Mouse (Mus musculus) spleen, postnatal 14 days (tissue): ENCODE results near the gene Nanos1.

ENCODE experiments used
- DNase-seq, 2 experiments: peaks; one replicate each; pipeline ENCODE4 v3.0.0; 2021 to 2022; ENCODE audit warnings: low spot score in 2 of 2

Gene Nanos1

DNA sequence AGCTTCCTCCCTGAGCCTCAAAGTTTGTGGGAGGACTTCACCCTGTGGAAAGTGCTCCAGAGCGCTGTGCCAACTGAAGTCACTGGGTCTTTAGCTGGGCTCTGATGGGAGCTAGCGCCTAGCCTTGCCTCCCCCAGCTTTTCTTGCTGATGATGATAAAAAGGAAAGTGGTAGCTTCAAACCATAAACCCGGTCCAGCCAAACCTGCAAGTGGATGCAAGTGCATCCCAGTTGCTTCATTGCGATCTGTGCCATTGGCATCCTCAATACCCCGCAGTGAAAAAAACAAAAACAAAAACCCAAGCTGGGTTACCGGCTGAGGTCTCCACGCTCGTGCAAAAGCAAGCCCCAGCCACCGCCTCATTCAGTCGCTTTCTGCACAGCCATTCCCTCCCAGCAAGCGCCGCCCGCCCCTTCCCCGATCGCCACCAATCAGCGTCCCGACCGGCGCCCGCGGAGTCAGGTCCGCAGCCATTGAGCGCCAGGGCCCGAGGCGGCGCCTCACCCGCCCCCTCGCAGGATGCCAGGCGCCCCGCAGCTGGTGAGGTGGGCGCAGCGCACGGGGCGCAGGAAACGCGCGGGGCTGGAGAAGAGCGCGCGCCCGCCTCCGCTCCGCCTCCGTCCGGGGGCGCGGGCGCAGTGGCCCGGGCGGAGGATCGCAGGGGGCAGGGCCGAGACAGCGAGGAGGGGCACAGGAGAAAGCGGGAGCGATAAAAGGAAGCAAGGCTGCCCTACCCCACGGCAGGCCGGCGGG, at the start of gene Nanos1:
Nanos1 (plus strand) TSS at position 550 of the 754 bp plus-strand sequence.
- DNase-seq, result peak; percentile 84 to 87

DNA sequence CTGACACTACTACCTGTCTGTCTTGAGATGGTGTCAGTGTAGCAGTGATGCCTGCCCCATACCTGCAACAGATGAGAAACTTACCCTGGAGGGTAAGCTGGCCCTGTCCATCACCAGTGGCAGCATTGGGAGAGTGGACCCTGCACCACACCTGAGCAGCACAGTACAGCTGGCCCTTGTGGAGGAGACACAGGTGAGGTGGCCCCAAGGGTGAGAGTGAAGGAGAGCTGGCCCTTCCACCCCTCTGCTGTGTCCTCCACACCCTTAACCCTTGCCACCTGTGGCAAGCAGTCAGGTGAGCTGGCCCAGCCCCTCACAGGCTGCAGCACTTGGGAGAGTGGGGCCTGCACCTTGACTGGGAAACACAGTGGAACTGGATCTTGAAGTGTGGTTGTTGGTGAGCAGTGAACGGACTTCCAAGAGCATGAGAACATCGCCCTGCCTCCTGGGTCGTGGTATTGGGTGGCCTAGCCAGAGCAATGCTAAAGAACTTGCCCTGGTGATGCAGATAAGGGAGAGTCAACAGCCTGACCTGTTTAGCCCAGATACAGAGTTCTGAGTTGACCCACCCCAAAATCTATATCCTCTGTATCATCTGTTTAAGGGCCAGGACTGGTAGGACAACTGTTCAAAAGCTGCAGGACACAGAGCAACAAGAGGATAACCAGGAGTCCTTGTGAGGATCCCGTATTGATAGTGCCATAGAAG, 46.4 kb upstream of the Nanos1 start:
- DNase-seq, result peak; percentile 4 to 8

DNA sequence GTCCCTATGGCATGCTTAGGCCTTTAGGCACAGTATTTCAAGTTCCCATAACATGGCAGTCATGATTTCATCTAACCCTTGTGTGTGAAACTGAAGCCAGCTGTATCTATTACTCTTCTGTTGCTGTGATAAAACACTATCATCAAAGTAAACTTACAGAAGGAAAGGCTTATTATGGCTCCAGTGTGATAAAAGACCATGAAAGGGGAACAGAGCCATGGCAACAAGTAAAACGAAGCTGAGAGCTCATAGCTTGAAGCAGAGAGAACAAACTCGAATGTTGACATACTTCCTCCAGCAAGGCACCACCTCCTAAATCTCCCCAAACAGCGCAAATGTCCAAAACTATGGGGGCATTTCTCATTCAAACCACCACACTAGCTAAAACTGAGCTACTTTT, 45.6 kb upstream of the Nanos1 start:
- no peak for DNase-seq

DNA sequence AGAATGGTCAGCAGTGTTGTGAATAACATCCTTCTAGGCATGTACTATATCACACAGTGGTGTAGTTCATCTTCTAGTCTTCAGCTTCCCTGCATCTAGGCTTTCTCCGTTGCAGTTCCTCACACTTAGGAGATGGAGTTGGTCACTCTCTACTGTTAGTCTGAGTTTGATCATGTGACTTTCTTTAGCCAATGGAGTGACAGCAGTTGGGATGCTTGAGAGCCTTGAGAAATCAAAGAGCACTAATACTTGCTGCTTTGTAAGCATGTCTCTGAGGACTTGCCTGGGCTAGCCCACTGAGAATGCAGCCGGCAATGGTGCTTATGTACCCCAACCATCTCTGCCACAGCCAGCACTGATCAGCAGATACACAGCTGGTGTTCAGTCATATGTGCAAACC, 43.2 kb upstream of the Nanos1 start:
- no peak for DNase-seq

DNA sequence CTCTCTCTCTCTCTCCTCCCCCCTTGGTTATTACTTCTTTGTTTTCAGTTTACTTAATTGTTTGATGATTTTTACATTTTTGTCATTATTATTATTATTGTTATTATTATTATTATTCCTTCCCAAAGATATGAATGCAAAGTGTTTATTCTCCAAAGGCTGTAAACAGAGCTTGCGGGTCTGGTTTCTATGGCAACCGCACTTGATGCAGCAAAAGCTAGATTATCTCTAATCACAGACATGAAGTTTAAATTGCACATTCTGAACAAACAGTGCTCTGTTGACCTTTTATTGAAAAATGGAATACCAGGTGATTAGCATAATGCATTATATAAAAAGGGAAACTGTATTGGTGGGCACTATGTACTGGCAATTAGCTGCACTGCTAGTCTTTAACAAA, 39.4 kb upstream of the Nanos1 start:
- DNase-seq, result no peak

DNA sequence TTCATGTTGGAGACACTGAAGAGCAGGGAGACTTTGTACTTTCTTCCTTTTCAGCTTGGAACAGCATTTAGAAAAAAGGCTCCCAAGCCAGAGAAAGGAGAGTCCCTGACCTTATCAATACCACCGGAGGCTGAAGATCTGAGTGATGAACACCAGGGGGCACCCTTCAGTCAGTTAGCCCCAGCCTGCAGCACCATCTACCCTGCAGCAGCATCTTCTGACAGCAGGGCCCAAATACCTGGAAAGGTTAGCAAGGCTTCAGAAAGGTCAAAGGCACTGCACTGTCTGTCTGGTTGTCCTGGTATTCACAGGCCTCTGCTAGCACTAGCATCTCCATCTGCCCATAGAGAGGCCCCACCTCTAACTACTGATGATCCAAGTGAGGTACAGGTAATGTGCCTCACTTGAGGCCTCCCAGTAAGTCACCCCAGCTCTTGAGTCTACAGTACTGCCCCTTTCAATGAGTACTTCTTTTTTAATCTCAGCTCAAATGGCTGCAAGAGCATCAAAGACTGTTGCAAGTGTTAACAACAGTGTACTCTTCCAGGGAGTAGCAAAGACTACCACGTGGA, 25.4 kb upstream of the Nanos1 start:
- peak; percentile 21 to 37 for DNase-seq

DNA sequence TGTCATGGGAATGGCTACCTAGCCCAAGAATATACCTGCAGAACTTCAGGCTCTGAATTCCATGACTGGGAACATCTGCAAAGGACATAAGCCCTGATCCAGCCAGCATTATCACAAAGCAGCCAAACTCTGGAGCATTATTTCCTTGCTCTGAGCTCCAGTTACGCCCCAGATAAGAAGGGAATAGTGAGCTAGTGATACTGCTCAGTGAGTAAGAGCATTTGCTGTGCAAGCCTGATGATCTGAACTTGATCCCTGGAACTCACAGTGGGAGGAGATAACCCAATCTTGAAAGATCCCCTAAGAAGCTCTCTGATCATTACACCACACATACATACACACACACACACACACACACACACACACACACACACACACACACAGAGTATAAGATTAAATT, 24.5 kb upstream of the Nanos1 start:
- no peak for DNase-seq

DNA sequence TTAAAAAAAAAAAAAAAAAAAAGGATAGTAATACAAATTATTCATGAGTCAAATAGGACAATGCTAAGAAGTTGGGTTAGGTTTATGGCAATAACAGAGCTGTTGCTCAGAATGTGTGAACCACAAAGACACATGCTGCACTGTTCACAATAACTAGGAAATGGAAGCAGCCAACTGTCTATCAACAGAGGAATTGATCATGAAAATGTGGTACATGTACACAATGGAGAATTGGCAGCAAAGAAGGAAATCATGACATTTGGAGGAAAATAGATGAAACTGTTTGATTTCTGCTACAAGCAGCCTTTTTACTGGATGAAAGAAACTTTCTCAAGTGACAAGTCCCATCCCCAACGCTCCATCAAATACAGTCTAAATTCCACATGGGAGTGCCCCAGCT, 23.8 kb upstream of the Nanos1 start:
- no peak for DNase-seq

DNA sequence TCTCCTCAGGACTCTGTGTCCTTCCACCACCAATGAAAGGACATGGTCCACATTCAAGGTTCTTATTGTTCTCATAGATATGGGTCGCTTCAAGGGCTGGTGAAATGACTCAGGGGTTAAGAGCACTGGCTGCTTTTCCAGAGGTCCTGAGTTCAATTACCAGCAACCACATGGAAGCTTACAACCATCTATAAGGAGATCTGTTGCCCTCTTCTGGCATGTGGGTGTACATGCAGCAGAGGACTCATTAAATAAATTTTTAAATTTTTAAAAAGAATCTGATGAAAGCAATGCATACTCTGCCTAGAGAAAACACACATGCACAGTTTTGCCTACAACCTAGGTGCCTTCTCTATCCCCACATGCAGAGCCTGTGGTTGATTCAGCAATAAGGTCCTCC, 15.2 kb upstream of the Nanos1 start:
- no peak for DNase-seq

DNA sequence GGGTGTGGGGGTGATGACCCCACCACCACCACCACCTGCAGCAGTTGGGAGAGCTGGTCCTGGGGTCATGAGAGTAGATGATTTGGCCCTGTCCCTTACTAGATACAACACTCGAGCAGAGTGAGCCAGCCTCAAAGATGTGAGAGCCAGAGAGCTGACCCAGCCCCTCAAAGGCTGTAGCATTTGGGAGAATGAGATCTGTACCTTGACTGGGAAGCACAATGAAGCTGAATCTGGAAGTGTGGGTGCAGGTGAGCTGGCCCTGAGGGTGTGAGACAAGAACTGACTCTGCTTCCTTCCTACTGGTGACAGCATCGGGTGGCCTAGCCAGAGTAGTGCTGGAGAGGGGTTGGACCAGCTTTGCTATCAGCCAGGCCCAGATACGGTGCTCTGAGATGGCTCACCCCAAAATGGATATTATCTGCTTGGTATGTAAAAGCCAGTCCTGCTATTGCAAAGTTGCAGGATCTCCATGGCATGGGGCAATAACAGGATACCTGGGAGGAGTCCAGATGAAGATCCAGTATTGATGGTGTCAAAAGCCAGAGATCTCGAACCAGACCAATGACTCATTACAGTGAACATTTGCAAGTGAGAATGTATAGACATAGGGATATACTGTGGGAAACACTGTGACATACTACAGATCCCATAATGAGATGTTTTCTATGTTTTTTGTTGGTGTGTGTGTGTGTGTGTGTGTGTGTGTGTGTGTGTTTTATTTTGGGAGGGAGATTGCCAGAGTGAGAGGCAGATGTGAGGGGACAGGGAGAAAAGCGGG, 11.8 kb upstream of the Nanos1 start:
- peak in 1 of 2 experiments; percentile 13 for DNase-seq

DNA sequence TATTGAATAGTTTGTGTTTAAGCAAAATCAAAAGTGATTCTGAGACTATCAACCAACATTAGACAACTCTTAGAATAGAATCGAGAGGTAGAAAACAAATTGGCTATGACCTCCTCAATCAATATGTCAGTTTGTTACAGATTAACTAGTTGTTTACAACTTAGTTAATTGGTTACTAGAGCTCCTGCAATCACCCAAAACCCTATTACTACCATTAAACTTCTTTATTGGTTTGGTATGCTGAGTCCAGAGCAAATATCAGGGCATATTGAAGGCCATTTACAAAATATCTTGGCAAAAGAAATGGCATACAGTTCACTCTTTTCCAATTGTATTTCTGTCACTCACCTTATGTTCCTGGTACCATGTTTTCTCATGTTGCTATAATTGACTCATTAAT, 8.0 kb upstream of the Nanos1 start:
- DNase-seq, result no peak

DNA sequence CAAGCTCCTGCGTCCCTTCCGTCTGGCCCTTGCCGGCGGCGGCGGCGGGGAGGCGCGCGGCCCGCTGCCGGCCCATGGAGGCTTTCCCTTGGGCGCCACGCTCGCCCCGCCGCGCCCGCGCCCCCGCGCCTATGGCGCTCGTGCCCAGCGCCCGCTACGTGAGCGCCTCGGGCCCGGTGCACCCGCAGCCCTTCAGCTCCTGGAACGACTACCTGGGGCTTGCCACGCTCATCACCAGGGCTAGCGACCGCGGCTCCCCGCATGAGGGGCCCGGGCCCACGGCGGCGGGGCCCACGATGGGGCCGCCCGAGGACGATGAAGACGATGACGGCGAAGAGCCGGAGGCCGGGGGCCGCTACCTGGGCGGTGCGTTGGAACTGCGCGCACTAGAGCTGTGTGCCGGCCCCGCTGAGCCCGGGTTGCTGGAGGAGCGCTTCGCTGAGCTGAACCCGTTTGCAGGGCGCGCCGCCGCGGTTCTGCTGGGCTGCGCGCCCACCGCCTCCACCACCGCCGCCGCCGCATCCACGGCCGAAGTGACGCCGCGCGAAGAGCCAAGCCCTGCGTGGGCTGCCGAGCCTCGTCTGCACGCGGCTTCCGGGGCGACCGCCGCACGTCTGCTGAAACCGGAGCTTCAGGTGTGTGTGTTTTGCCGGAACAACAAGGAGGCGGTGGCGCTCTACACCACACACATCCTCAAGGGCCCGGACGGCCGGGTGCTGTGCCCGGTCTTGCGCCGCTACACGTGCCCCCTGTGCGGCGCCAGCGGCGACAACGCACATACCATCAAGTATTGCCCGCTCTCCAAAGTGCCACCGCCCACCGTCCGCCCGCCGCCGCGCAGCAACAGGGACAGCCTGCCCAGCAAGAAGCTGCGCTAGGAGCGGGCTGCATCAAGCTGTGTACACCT, 658 bp downstream of the Nanos1 start:
- peak; percentile 42 to 51 for DNase-seq

DNA sequence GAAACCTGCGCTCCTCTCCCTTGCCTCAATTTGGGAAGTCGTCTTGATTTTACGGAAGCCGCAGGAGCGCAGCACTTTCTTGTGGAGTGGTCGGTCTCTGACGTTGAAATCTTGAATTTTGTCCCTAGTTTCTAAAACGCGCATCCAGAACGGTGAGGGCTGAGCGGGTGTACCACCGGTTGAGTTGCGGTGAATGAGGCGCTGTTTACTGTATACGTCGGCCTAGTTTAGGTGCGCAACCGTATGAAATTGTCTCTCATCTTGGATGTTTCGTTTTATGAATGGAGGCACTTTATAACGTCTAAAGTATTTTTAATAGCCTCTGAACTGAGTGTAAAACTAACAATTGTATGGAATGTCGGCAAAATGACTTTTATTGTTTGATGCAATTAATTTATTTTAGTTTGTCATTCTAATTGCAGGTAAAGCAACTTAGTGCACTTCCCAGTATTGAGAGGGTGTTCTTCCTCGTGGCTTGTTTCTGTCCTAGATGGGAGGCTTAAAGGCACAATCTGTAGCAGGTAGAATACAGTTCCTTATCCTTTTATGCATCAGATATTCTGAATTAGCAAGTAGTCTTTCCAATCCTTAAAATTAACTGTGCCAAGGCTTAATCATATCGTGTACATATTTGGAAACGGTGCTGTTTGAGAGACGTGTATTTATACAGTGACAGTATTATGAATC, 1.5 kb downstream of the Nanos1 start:
- DNase-seq, result no peak

DNA sequence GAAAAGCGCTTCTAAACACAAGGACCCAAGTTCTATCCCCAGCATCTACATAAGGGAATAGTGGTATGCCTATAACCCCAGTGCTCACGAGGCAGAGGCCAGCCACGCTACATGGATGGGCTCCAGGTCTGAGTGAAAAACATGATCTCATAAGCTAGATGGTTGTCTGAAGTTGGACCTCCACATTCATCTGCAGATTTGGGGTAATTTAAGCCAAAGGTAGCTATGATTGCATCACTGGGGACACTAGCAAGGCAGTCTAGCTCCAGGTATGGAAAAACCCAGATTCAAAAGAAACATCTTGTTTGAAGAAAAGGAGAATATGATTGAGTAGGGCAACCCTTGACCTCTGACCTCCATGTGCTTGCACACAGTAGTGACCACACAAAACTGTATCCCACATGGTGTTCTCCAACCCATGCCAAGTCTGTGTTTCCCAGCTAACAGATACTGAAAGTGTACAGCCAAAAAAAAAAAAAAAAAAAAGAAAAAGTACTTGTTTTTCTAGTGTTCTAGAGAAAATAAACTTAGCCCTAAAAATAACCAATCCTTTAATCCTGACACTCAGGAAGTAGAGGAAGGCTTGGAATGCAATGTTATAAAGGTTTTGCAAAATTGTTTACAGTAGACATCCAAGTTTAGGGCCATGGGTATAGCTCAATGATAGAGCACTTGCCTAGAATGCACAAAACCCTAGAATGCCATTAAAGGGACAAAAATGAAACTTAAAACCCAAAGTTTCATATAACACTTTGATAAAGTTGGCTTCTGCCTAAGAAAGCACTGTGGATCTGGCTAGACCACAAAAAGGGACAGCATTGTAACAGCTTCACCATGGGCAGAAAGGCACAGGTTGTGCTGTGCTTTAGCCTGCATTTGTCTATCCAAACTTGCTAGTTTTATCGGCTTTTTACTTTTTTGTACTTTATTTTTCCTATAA, 3.4 kb downstream of the Nanos1 start:
- DNase-seq, result no peak

DNA sequence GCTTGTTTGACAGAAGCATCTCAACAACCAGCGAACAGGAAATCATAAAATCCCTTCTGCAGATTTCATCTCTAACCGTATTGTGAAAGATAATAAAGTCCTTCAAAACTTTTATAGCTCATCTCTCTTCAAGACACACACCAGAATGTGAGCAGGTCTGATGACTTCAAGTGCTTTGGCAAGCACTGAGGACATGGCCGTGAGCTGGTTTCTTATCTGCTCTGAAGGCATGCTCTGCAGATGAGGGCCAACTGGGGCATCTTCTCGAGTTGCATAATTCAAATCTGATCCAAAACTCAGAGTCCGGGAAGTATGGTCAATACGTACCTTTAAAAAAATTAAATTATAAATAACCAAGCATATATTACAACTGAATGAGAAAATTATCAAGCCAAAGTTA, 17.6 kb downstream of the Nanos1 start:
- no peak for DNase-seq

DNA sequence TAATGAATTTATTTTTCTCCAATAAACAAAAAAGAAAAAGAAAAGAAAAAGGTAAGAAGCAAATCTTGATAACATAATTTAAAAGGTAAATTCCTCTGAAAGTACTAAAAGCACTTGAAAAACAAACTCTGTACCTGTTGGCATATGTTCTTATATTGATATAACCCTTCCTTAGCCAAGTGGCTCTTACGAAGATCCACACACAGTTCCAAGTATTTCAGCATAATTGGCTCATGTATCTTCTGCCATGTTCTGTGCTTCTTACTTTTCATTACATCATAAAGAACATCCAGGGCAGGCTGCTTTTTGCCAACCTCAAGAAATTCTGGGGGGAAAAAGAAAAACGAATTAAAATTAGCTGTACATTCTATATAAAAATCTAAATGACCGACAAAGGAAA, 26.2 kb downstream of the Nanos1 start:
- DNase-seq, result no peak

DNA sequence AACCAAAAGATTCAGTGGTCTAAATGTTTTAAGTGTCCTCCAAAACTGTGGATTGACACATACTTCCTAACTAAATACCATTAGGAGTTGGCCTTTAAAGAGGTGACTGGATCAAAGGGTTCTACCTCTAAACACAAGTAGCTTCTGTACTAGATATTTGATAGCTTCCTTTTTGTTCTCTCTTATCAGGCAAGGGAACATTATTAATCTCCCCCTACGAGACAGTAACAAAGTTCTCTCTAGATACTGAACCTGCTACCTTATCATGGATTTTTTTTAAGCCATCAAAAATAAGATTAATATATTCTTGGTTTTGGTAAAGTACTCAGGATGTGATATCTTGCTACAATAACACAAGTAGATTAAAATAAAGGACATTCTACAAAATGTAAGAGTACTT, 28.9 kb downstream of the Nanos1 start:
- no peak for DNase-seq

DNA sequence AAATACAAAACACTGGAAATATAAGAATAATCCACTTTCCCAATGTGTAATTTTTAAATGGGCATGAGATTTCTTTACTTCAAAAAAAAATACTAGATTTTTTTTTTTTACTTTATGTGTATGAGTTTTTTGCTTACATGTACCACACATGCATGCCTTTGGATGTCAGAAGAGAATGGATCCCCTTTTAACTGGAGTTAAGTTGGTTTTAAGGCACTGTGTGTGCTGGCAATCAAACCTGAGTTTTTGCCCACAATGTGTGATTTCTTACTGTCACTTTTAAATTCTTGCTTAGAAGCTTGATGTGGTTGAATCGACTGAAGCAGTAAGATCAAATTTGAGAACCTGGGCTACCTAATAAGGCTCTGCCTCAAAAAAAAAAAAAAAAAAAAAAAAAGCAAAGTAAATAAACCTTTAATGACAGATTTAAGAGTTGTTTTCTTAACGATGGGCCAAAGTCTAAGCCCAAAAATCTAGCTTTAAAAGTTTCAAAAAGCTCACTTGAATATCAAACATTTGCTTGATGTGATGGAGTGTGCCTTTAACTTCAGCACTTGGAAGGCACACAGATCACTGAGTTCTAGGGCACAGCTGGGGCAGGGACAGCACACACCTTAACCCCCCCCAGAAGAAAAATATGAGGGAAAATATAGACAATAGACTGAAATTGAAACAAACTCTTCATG, 31.8 kb downstream of the Nanos1 start:
- DNase-seq, result no peak
